Mouse (Mus musculus): ENCODE data around the gene Casp7. TPM values are rescaled to one million over a fixed set of nuclear protein-coding genes. Genes with fewer than 3 reads are reported as not detected.

Casp7 gene
- polyA plus RNA-seq, 1 experiment = 3.1 TPM

DNA sequence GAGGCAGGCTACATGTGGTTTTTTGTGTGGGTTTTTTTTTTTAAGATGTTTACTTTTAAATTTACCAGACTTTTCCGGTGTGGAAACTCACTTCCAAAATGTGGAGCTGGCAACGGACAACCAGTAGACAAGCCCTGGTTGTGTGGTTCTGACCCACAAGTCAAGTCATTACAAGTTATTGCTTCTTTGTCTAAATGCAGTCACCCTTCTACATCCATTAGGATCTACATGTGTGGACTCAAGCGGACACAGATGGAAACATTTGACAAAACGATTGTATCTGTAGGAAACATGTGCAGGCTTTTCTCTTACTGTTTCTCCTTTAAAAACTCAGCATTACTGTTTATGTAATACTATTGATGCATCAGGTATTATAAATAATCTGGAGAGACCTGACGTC is 23.7 kb upstream of the Casp7 start:
- no peaks in the 10 kb centered on the region for H3K27me3 ChIP-seq (ENCODE audit: control insufficient read depth, insufficient read depth, low read length)
- no peak for DNase-seq
- no peak overlapping the region for H3K27ac ChIP-seq (ENCODE audit: insufficient read depth, low read length)
- H3K4me1 ChIP-seq (ENCODE audit: control insufficient read depth, insufficient read depth, low read length) = no peaks in the 10 kb centered on the region
- no peak overlapping the region for H3K4me3 ChIP-seq (replicated peaks; ENCODE audit: insufficient read depth, low read depth, low read length)
- no peak for TF ChIP-seq POLR2A (IDR thresholded peaks at IDR 0.05; ENCODE audit: borderline replicate concordance, insufficient read depth, low read length)
- TF ChIP-seq CTCF (IDR thresholded peaks at IDR 0.05; ENCODE audit: borderline replicate concordance, insufficient read depth, low read depth, low read length) = no peak
- WGBS = 78% methylated on average over 5 of the region's 5 CpGs

DNA sequence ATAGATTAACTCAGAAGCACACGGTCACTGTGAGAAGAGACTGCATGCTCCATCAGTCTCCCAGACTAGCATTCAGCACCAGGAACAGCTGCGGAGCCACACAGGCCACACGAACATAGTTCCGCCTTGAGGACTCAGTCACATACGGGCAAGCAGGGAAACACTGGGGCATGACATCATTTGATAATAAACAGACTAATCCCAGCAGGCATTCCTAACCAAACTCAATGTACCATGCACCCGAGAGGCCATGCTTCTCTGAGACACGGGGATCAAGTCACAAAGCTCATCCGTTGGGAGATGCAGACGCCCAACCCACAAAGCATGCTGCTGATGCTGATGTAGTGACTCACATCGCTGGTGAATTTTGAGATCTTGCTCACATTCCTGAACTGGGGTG is 22.9 kb upstream of the Casp7 start:
- DNase-seq = no peak
- TF ChIP-seq POLR2A (IDR thresholded peaks at IDR 0.05; ENCODE audit: borderline replicate concordance, insufficient read depth, low read length) (no peak), CTCF (IDR thresholded peaks at IDR 0.05; ENCODE audit: borderline replicate concordance, insufficient read depth, low read depth, low read length) (no peak)
- 60% methylated on average over 10 of the region's 10 CpGs for WGBS
- Histone ChIP-seq H3K27me3 (ENCODE audit: control insufficient read depth, insufficient read depth, low read length) (no peaks in the 10 kb centered on the region), H3K27ac (ENCODE audit: insufficient read depth, low read length) (no peak overlapping the region), H3K4me1 (ENCODE audit: control insufficient read depth, insufficient read depth, low read length) (no peaks in the 10 kb centered on the region), H3K4me3 (replicated peaks; ENCODE audit: insufficient read depth, low read depth, low read length) (no peak overlapping the region)

DNA sequence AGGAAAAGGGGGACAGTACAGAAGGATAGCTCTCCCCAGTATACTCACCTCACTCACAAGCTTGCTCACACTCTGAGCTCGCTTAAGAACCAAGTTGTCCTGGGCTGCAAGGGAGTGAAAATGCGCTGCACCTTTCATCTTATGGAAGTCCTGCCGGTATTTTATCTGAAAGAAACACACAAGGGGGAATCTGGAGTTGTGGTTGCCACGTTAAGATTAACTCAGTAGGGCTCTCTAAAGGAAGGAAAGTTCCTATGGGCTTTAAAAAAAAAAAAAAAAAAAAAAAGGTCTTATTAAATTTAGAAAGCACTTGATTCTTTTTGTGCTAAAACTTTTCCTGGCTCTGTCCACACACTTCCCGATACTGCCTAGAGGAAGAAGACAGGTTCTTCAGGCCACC is 18.9 kb upstream of the Casp7 start:
- WGBS = 88% methylated on average over 5 of the region's 5 CpGs
- DNase-seq = no peak
- TF ChIP-seq CTCF (IDR thresholded peaks at IDR 0.05; ENCODE audit: borderline replicate concordance, insufficient read depth, low read depth, low read length) (no peak), POLR2A (IDR thresholded peaks at IDR 0.05; ENCODE audit: borderline replicate concordance, insufficient read depth, low read length) (no peak)
- H3K4me1 ChIP-seq (ENCODE audit: control insufficient read depth, insufficient read depth, low read length) = no peaks in the 10 kb centered on the region
- H3K4me3 ChIP-seq (replicated peaks; ENCODE audit: insufficient read depth, low read depth, low read length) = no peak overlapping the region
- H3K27ac ChIP-seq (ENCODE audit: insufficient read depth, low read length) = no peak overlapping the region
- H3K27me3 ChIP-seq (ENCODE audit: control insufficient read depth, insufficient read depth, low read length) = no peaks in the 10 kb centered on the region

- Histone ChIP-seq H3K4me3 (replicated peaks; ENCODE audit: insufficient read depth, low read depth, low read length) (no peak overlapping the region), H3K27me3 (ENCODE audit: control insufficient read depth, insufficient read depth, low read length) (no peaks in the 10 kb centered on the region), H3K4me1 (ENCODE audit: control insufficient read depth, insufficient read depth, low read length) (no peaks in the 10 kb centered on the region), H3K27ac (ENCODE audit: insufficient read depth, low read length) (no peak overlapping the region)
- DNase-seq = no peak
- WGBS = 19% methylated on average over 13 of the region's 13 CpGs
- TF ChIP-seq CTCF (IDR thresholded peaks at IDR 0.05; ENCODE audit: borderline replicate concordance, insufficient read depth, low read depth, low read length) (no peak), POLR2A (IDR thresholded peaks at IDR 0.05; ENCODE audit: borderline replicate concordance, insufficient read depth, low read length) (no peak)
Observed at GRCm38 (mm10) chr19:56378554-56379172, 18.3 kb upstream of the Casp7 start.

DNA sequence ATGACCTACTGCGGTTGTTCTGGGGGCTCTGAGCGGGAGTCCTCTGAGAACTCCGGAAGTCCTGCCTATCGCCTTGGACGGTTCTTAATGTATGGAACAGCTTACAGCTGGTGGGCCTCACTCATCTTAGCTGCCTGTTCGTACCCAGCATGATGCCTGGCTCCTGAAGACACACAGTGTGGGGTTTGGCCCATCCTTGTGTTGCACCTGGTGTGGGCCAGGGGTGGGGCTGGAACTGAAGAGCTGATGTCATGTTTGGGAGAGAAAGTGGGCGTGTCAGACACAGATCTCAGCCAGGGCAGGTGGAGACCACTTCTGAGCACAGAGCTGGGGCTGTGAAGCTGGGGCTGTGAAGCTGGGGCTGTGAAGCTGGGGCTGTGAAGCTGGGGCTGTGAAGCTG is 16.6 kb upstream of the Casp7 start:
- Histone ChIP-seq H3K27ac (ENCODE audit: insufficient read depth, low read length) (no peak overlapping the region), H3K27me3 (ENCODE audit: control insufficient read depth, insufficient read depth, low read length) (no peaks in the 10 kb centered on the region), H3K4me1 (ENCODE audit: control insufficient read depth, insufficient read depth, low read length) (no peaks in the 10 kb centered on the region), H3K4me3 (replicated peaks; ENCODE audit: insufficient read depth, low read depth, low read length) (no peak overlapping the region)
- 66% methylated on average over 7 of the region's 7 CpGs for WGBS
- no peak for DNase-seq
- TF ChIP-seq POLR2A (IDR thresholded peaks at IDR 0.05; ENCODE audit: borderline replicate concordance, insufficient read depth, low read length) = no peak
- TF ChIP-seq CTCF (IDR thresholded peaks at IDR 0.05; ENCODE audit: borderline replicate concordance, insufficient read depth, low read depth, low read length) = no peak

DNA sequence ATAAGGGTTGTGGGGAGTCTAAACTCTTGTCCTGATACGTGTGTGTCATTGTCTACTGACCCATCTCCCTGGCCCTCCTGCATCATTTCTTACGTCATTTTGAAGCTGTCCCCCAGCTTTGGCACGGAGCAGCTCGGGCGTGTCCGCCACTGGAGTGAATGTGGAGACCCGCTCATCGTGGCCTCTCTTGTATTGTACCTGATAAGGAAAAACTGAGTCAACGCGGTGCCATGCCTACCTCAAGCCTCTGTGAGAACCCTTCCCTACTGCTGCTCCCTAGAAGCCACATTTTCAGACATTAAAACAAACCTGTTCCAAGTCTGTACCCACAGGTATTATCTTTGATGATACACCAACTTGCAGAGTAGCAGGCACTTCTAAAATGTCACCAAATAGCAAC is 15.5 kb upstream of the Casp7 start:
- H3K27ac ChIP-seq (ENCODE audit: insufficient read depth, low read length) = no peak overlapping the region
- TF ChIP-seq CTCF (IDR thresholded peaks at IDR 0.05; ENCODE audit: borderline replicate concordance, insufficient read depth, low read depth, low read length) (no peak), POLR2A (IDR thresholded peaks at IDR 0.05; ENCODE audit: borderline replicate concordance, insufficient read depth, low read length) (no peak)
- no peak for DNase-seq
- H3K4me1 ChIP-seq (ENCODE audit: control insufficient read depth, insufficient read depth, low read length) = no peaks in the 10 kb centered on the region
- H3K27me3 ChIP-seq (ENCODE audit: control insufficient read depth, insufficient read depth, low read length) = no peaks in the 10 kb centered on the region
- no peak overlapping the region for H3K4me3 ChIP-seq (replicated peaks; ENCODE audit: insufficient read depth, low read depth, low read length)
- WGBS = 88% methylated on average over 10 of the region's 10 CpGs

DNA sequence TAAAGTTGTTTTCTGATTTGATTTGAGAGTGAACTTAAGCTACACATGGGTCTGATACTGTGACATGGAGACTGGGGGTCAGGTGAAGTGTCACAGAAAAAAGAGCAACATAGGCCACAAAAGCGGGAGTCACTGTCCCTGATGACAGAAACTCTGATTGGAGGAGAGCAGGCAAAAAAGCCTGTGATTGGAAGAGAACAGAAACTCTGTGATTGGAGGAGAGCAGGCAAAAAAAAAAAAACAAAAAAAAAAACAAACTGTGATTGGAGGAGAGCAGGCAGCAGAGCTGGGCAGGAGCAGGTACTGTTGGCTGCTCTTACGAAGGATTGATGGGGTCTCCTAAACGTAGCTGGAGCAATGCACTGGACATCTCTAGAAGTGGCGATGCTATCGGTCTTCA is 11.4 kb upstream of the Casp7 start:
- Histone ChIP-seq H3K4me3 (replicated peaks; ENCODE audit: insufficient read depth, low read depth, low read length) (no peak overlapping the region), H3K27me3 (ENCODE audit: control insufficient read depth, insufficient read depth, low read length) (no peaks in the 10 kb centered on the region), H3K4me1 (ENCODE audit: control insufficient read depth, insufficient read depth, low read length) (no peaks in the 10 kb centered on the region), H3K27ac (ENCODE audit: insufficient read depth, low read length) (no peak overlapping the region)
- TF ChIP-seq CTCF (IDR thresholded peaks at IDR 0.05; ENCODE audit: borderline replicate concordance, insufficient read depth, low read depth, low read length) (no peak), POLR2A (IDR thresholded peaks at IDR 0.05; ENCODE audit: borderline replicate concordance, insufficient read depth, low read length) (no peak)
- WGBS = 90% methylated on average over 5 of the region's 5 CpGs
- no peak for DNase-seq

DNA sequence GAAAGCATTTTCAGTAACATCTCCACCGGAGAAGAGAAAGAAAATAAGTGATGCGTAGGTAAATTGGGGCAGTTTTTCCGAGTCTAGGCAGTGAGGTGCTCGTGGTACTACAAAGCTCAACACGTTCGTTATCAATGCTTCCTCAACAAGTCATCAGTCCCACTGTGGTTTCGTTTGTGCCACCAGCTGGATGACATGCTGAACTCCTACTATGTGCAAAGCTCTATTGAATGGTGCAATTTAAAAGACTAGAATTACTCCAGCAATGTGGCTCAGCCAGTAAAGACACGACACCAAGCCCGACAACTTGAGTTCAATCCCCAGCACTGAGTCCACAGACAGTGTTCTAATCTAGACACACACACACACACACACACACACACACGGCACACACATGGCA is 10.8 kb upstream of the Casp7 start:
- TF ChIP-seq POLR2A (IDR thresholded peaks at IDR 0.05; ENCODE audit: borderline replicate concordance, insufficient read depth, low read length) (no peak), CTCF (IDR thresholded peaks at IDR 0.05; ENCODE audit: borderline replicate concordance, insufficient read depth, low read depth, low read length) (no peak)
- no peaks in the 10 kb centered on the region for H3K27me3 ChIP-seq (ENCODE audit: control insufficient read depth, insufficient read depth, low read length)
- H3K4me1 ChIP-seq (ENCODE audit: control insufficient read depth, insufficient read depth, low read length) = no peaks in the 10 kb centered on the region
- 90% methylated on average over 10 of the region's 10 CpGs for WGBS
- no peak overlapping the region for H3K27ac ChIP-seq (ENCODE audit: insufficient read depth, low read length)
- no peak overlapping the region for H3K4me3 ChIP-seq (replicated peaks; ENCODE audit: insufficient read depth, low read depth, low read length)
- DNase-seq = no peak

Measured in cerebellum, adult 2 months (tissue).